Comparison of ENCODE assay signal across 14 mouse cellular contexts in the genomic region with DNA sequence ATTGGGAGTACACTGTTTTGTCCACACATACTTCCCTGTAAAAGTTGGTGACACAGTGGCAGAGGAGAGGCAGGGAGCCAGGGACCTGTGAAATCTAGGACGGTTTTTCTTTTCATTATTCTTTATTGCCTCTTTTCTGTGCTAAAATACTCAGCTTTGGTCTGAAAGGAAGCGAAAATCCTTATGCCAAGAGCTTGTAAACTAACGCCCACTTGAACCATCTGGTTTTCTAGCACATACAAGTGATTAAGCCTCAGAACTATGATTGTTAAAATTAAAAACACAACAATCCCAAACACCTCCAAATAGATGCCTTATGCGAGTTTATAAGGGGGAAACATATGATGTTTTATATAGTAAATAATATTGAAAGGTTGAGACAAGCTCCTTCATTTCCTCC.
DNase-seq lines count a peak whose midpoint lies in the region; ATAC-seq lines count a peak whose summit lies in the region.
"Had no signal": no experiment of that assay in that cellular context is flagged by ENCODE, and none has a peak within 500 bp of the region (broad histone marks: within the 10 kb centered on the region; RNA-seq: fewer than 3 reads in every experiment).

No protein-coding gene starts in this region.

- ATAC-seq in frontal cortex, adult (ENCODE audit: low TSS enrichment) = peak; percentile 88
- ATAC-seq: intestine, embryonic 15.5 days had no signal

- no peak for DNase-seq in frontal cortex, postnatal 14 days (ENCODE audit: low spot score in 2 of 2)
- peak; percentile 70 for DNase-seq in right cerebral cortex, adult 18-20 months
- no peak for DNase-seq in right cerebral cortex, postnatal 4 days
- DNase-seq in left cerebral cortex, adult 9 months (ENCODE audit: low spot score in 2 of 2) = peak; percentile 28 to 67
- peak; percentile 89 for DNase-seq in telencephalon, adult 2 months (ENCODE audit: low read depth, low spot score)
- DNase-seq in cerebellum, adult 11-12 months = no peak
- no peak for DNase-seq in adrenal gland, postnatal 36 days
- DNase-seq: adrenal gland, adult 2 months; cerebellum, adult 9-10 months; gastrocnemius, adult 2 months; heart, postnatal 10 days; lung, adult 18-20 months had no signal

Comparison
In these comparisons a context has a peak if more than half of its experiments do, and no peak if none do; other contexts are left out.
1. DNase-seq: peak in right cerebral cortex, adult 18-20 months (single experiment), left cerebral cortex, adult 9 months (2 of 2) and telencephalon, adult 2 months (single experiment); none in frontal cortex, postnatal 14 days (0 of 2), right cerebral cortex, postnatal 4 days (single experiment), cerebellum, adult 11-12 months (single experiment) and adrenal gland, postnatal 36 days (0 of 2).